Mouse (Mus musculus): ENCODE data around the gene Serpine1. TPM values are rescaled to one million over a fixed set of nuclear protein-coding genes. Genes with fewer than 3 reads are reported as not detected.

Serpine1 gene
- polyA plus RNA-seq, 1 experiment from 2014 or later, result 0.48 TPM

GRCm38 (mm10) chr5:137074191-137074651, 2.2 kb upstream of the Serpine1 start:
- no peak overlapping the region for H3K9ac ChIP-seq
- peaks cover 47% of the 10 kb centered on the region for H3K4me1 ChIP-seq
- 0 out of 2 replicates have a peak, but pooled peaks cover under 1% of the 10 kb centered on the region for H3K27me3 ChIP-seq
- H3K9me3 ChIP-seq (replicated peaks), result no peaks in the 10 kb centered on the region
- no peak overlapping the region for H3K4me3 ChIP-seq (replicated peaks)
- 38% methylated on average over 6 of the region's 6 CpGs for WGBS
- ATAC-seq (replicated peaks; ENCODE audit: low FRiP score), result no peak
- no peak overlapping the region for H3K4me2 ChIP-seq
- no peaks in the 10 kb centered on the region for H3K36me3 ChIP-seq
- no peak overlapping the region for H3K27ac ChIP-seq

- Histone ChIP-seq H3K9me3 (replicated peaks) (no peaks in the 10 kb centered on the region), H3K4me1 (peaks cover 38% of the 10 kb centered on the region), H3K4me2 (no peak overlapping the region), H3K36me3 (no peaks in the 10 kb centered on the region), H3K27ac (no peak overlapping the region), H3K27me3 (0 out of 2 replicates have a peak, but pooled peaks cover 3% of the 10 kb centered on the region), H3K4me3 (replicated peaks) (no peak overlapping the region), H3K9ac (no peak overlapping the region)
- ATAC-seq (replicated peaks; ENCODE audit: low FRiP score), result no peak
- 94% methylated on average over 8 of the region's 8 CpGs for WGBS
Measured at GRCm38 (mm10) chr5:137073141-137073540, 1.1 kb upstream of the Serpine1 start.

GRCm38 (mm10) chr5:137070881-137071605, 1.0 kb downstream of the Serpine1 start:
- 89% methylated on average over 19 of the region's 19 CpGs for WGBS
- H3K4me2 ChIP-seq, result 0 out of 2 replicates have a peak overlapping the region, but pooled peaks have one; percentile 56
- no peak overlapping the region for H3K4me3 ChIP-seq (replicated peaks)
- H3K27me3 ChIP-seq, result 0 out of 2 replicates have a peak, but pooled peaks cover 3% of the 10 kb centered on the region
- ATAC-seq (replicated peaks; ENCODE audit: low FRiP score), result no peak
- no peak overlapping the region for H3K9ac ChIP-seq
- H3K4me1 ChIP-seq, result peaks cover 21% of the 10 kb centered on the region
- no peaks in the 10 kb centered on the region for H3K36me3 ChIP-seq
- no peaks in the 10 kb centered on the region for H3K9me3 ChIP-seq (replicated peaks)
- no peak overlapping the region for H3K27ac ChIP-seq

- H3K9ac ChIP-seq, result no peak overlapping the region
- H3K9me3 ChIP-seq (replicated peaks), result no peaks in the 10 kb centered on the region
- H3K27me3 ChIP-seq, result 0 out of 2 replicates have a peak, but pooled peaks cover 3% of the 10 kb centered on the region
- H3K4me2 ChIP-seq, result no peak overlapping the region
- H3K4me3 ChIP-seq (replicated peaks), result no peak overlapping the region
- no peak for ATAC-seq (replicated peaks; ENCODE audit: low FRiP score)
- H3K36me3 ChIP-seq, result no peaks in the 10 kb centered on the region
- H3K27ac ChIP-seq, result no peak overlapping the region
- H3K4me1 ChIP-seq, result peaks cover 14% of the 10 kb centered on the region
- WGBS, result 74% methylated on average over 4 of the region's 4 CpGs
Measured at GRCm38 (mm10) chr5:137068711-137069110, 3.4 kb downstream of the Serpine1 start.

- Histone ChIP-seq H3K27me3 (0 out of 2 replicates have a peak, but pooled peaks cover 3% of the 10 kb centered on the region), H3K36me3 (no peaks in the 10 kb centered on the region), H3K27ac (no peak overlapping the region), H3K9me3 (replicated peaks) (no peaks in the 10 kb centered on the region), H3K4me3 (replicated peaks) (no peak overlapping the region), H3K9ac (no peak overlapping the region), H3K4me2 (no peak overlapping the region), H3K4me1 (no peaks in the 10 kb centered on the region)
- 68% methylated on average over 8 of the region's 8 CpGs for WGBS
- ATAC-seq (replicated peaks; ENCODE audit: low FRiP score), result no peak
Measured at GRCm38 (mm10) chr5:137065923-137066322, 6.1 kb downstream of the Serpine1 start.

DNA sequence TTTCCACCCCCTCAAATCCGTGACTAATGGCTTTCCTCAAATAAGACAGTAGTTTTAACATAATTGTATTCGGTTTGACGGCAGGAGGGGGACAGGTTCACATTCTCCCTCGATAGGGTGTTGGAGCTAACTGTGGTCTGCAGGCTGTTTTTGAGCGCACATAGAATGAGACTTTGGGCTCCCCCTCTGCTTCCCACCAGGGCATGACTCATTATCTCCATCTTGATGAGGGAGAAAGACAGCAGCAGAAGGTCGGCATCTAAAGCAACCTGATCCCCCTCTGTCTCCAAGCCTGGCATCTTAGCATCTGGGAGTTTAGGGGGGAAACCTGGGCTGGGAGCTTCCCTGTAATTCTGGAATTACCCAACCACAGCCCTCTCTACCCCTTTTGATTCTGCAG, 6.6 kb downstream of the Serpine1 start:
- Histone ChIP-seq H3K4me3 (replicated peaks) (no peak overlapping the region), H3K4me2 (no peak overlapping the region), H3K27me3 (0 out of 2 replicates have a peak, but pooled peaks cover 3% of the 10 kb centered on the region), H3K9ac (no peak overlapping the region), H3K27ac (no peak overlapping the region), H3K36me3 (no peaks in the 10 kb centered on the region), H3K4me1 (no peaks in the 10 kb centered on the region), H3K9me3 (replicated peaks) (no peaks in the 10 kb centered on the region)
- no peak for ATAC-seq (replicated peaks; ENCODE audit: low FRiP score)
- WGBS, result 66% methylated on average over 6 of the region's 6 CpGs

DNA sequence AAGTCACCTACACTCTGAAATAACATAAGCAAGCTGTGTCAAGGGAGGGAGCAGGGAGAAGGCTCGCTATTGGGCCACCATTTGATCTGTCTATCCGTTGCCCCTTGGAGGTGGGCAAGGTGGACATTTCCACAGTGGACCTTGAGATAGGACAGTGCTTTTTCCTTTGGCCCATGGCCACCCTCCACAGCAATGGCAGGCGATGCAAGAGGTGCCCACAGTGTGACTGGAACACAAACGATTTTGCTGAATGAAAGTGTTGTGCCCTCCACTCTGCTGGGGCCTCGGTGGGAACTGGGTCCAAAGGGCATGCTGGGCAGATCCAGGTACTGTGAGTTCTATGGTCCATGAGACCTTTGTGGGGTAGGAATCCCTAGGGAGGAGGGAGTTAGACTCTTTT, 9.5 kb downstream of the Serpine1 start:
- Histone ChIP-seq H3K27me3 (no peaks in the 10 kb centered on the region), H3K4me3 (replicated peaks) (no peak overlapping the region), H3K9me3 (replicated peaks) (no peaks in the 10 kb centered on the region), H3K9ac (no peak overlapping the region), H3K4me2 (no peak overlapping the region), H3K27ac (no peak overlapping the region), H3K4me1 (no peaks in the 10 kb centered on the region), H3K36me3 (no peaks in the 10 kb centered on the region)
- no peak for ATAC-seq (replicated peaks; ENCODE audit: low FRiP score)
- 85% methylated on average over 5 of the region's 5 CpGs for WGBS

DNA sequence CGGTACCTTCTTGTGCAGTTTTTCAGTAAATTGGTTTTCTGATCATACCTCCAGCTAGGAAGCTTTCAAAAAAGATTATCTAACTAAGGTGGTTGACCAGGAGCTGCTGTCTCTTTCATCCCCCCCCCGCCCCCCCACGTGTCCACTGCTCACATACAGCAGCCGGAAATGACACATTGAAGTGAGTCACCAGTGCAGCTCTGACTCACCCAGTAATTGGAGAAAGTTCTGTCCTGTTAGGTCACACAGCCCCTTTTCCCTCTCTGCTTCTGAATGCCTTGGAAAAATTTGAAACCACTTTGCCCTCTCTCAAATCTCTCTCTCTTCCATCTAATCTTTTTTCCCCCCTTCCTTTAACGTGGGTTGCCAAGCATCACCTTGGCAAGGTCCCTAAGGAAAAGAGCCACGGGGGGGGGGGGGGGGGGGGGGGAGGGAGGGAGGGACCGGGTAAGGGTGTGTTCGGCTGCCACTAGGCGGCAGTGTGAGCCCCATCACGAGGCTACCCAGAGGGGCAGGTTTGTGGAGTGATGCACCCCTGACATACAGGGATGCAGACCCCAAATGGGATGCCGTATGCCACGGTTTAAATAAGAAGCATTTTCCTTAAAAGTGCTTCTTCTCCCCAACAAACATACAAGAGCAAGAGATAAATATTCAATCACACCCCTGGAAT, 10.1 kb downstream of the Serpine1 start:
- no peak for ATAC-seq (replicated peaks; ENCODE audit: low FRiP score)
- H3K36me3 ChIP-seq, result no peaks in the 10 kb centered on the region
- H3K4me2 ChIP-seq, result no peak overlapping the region
- no peaks in the 10 kb centered on the region for H3K4me1 ChIP-seq
- 26% methylated on average over 11 of the region's 12 CpGs for WGBS
- no peaks in the 10 kb centered on the region for H3K27me3 ChIP-seq
- H3K9ac ChIP-seq, result no peak overlapping the region
- no peak overlapping the region for H3K4me3 ChIP-seq (replicated peaks)
- H3K9me3 ChIP-seq (replicated peaks), result no peaks in the 10 kb centered on the region
- H3K27ac ChIP-seq, result no peak overlapping the region

GRCm38 (mm10) chr5:137054873-137055272, 17.2 kb downstream of the Serpine1 start:
- Histone ChIP-seq H3K9me3 (replicated peaks) (no peaks in the 10 kb centered on the region), H3K4me2 (no peak overlapping the region), H3K36me3 (no peaks in the 10 kb centered on the region), H3K27ac (no peak overlapping the region), H3K9ac (no peak overlapping the region), H3K4me3 (replicated peaks) (no peak overlapping the region), H3K4me1 (no peaks in the 10 kb centered on the region), H3K27me3 (no peaks in the 10 kb centered on the region)
- no peak for ATAC-seq (replicated peaks; ENCODE audit: low FRiP score)
- WGBS, result 84% methylated on average over 5 of the region's 5 CpGs

DNA sequence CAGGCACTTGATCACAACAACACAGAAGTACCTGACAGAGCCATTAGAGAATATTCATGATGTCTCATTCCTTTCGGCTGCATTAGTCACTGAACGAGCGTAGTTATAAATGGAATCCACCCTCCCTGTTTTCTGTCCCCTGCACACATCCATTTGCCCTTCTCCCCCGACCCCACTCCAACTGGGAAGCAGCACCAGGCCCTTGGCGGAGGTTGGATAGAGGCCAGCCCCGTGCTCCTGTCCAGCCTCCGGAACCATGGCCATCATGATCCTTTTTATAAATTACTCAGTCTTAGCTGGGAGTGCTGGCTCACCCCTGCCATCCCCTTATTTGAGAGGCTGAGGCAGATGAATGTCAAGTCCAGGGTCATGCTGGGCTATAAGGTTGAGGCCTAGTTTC, 17.8 kb downstream of the Serpine1 start:
- Histone ChIP-seq H3K4me2 (no peak overlapping the region), H3K9ac (no peak overlapping the region), H3K27me3 (no peaks in the 10 kb centered on the region), H3K36me3 (no peaks in the 10 kb centered on the region), H3K9me3 (replicated peaks) (no peaks in the 10 kb centered on the region), H3K27ac (no peak overlapping the region), H3K4me3 (replicated peaks) (no peak overlapping the region), H3K4me1 (no peaks in the 10 kb centered on the region)
- WGBS, result 80% methylated on average over 7 of the region's 7 CpGs
- no peak for ATAC-seq (replicated peaks; ENCODE audit: low FRiP score)

- no peaks in the 10 kb centered on the region for H3K27me3 ChIP-seq
- no peak overlapping the region for H3K27ac ChIP-seq
- H3K4me1 ChIP-seq, result no peaks in the 10 kb centered on the region
- H3K9ac ChIP-seq, result no peak overlapping the region
- H3K4me3 ChIP-seq (replicated peaks), result no peak overlapping the region
- no peaks in the 10 kb centered on the region for H3K36me3 ChIP-seq
- whole genome bisulfite sequencing, result 82% methylated on average over 5 of the region's 5 CpGs
- H3K4me2 ChIP-seq, result no peak overlapping the region
- H3K9me3 ChIP-seq (replicated peaks), result no peaks in the 10 kb centered on the region
- no peak for ATAC-seq (replicated peaks; ENCODE audit: low FRiP score)
Measured at GRCm38 (mm10) chr5:137051914-137052505, 20.1 kb downstream of the Serpine1 start.

DNA sequence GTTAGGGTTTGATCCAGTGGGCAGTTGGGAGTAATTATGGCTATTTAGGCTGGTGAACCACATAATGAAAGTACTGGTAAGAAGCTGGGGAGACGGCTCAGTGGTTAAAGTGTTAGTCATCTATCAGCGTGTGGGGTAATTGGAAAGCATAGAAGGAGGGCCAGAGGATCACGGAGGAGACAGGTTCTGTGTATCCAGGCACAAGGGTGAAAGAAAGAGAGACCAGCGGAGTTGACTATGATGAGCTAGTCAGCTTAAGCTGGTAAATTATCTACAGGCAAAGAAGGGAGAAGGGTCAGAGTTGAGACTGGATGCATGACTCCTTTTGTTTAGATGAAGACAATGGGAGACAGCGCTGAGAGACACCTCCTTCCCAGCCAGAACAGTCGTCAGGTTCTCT, 20.9 kb downstream of the Serpine1 start:
- no peak overlapping the region for H3K4me2 ChIP-seq
- H3K27me3 ChIP-seq, result no peaks in the 10 kb centered on the region
- H3K4me3 ChIP-seq (replicated peaks), result no peak overlapping the region
- no peak overlapping the region for H3K27ac ChIP-seq
- H3K4me1 ChIP-seq, result peaks cover 5% of the 10 kb centered on the region; the same call in 1 of the 2 replicates
- no peak overlapping the region for H3K9ac ChIP-seq
- WGBS, result 58% methylated on average over 6 of the region's 6 CpGs
- no peaks in the 10 kb centered on the region for H3K36me3 ChIP-seq
- ATAC-seq (replicated peaks; ENCODE audit: low FRiP score), result no peak
- no peaks in the 10 kb centered on the region for H3K9me3 ChIP-seq (replicated peaks)

Data from kidney, embryonic 15.5 days (tissue).